Mouse (Mus musculus) c-Kit-positive CD71-negative TER-119-negative erythroid progenitor cells, embryonic 14.5 days (primary cell): ENCODE measurements around the gene Neurog1.

Experiments
- DNase-seq: peaks from one replicate; pipeline ENCODE4 v3.0.0-alpha.2; 2013; ENCODE audit warnings: low read depth

The Neurog1 gene

DNA sequence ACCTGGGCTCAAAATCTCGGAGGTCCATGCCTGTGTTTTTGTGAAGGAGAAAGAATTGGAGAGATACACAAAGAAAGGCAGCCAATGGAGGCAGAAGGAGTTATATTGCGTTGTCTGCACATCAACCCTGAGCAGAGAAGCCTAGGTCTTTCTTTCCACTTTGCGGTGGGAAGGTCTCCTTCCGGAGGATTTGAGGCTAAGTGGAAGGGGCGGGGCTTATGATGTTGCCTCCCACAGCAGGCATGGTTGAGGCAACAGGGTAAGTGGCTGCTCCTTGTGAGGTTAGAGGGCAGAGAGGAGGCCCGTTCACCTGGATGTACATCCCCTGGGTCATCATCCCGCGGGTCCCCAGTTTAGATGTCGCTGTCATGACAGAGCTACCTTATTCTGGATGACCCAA, 32.7 kb downstream of the Neurog1 start:
- peak; percentile 28 for DNase-seq

DNA sequence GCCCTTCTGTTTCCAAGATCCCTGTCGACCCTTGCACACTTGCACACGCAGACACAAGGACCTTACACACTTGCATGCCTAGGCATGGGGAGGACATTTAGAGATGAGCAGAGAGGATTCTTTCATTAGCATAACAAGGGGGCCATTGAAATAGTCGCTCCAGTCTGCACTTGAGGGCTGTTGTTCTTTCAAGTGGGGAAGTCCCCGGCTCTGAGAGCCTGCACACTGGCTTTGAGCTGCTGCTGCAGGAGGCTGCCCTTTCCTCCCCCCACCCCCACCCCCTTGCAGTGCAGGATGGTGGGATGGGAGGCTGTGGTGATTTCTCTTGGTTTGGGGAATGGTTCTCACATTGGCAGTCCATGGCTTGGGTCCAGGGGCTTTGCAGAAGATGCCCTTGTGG, 35.9 kb downstream of the Neurog1 start:
- no peak for DNase-seq

DNA sequence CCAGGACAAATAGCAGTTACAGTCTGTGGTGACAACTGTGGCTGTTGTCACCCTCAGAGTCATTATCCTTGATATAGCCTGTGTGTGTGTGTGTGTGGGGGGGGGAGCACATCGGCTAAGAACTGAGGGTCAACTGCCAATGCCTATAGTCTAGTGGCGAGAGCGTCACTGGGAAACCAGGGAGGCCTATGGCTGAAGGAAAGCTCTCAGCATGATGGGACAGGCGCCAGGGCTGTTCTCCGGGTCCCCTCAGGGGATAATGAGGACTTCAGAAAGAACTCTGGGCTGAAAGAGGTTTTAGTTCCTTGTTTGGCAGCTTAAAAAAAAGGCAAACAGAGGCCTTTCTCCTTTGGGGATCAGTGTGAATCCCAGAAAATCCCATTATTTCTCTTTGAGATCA, 37.3 kb downstream of the Neurog1 start:
- DNase-seq: no peak

DNA sequence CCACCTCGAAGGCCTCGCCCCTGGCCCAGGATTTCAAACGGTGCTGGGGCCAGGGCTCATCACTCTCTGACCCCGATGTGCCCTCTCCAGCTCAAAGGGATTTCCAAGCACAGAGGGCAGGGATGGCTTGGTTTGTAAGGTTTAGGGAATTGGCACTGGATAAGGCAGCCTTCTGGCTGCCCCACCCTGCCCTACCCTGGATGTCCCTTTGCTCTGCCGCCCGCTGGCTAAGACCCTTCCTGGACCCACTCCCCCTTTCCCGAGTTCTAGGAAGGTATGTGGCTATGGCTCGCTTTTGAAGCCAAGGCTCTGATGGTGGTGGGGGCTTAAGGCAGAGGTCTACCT, 42.9 kb downstream of the Neurog1 start:
- no peak for DNase-seq

DNA sequence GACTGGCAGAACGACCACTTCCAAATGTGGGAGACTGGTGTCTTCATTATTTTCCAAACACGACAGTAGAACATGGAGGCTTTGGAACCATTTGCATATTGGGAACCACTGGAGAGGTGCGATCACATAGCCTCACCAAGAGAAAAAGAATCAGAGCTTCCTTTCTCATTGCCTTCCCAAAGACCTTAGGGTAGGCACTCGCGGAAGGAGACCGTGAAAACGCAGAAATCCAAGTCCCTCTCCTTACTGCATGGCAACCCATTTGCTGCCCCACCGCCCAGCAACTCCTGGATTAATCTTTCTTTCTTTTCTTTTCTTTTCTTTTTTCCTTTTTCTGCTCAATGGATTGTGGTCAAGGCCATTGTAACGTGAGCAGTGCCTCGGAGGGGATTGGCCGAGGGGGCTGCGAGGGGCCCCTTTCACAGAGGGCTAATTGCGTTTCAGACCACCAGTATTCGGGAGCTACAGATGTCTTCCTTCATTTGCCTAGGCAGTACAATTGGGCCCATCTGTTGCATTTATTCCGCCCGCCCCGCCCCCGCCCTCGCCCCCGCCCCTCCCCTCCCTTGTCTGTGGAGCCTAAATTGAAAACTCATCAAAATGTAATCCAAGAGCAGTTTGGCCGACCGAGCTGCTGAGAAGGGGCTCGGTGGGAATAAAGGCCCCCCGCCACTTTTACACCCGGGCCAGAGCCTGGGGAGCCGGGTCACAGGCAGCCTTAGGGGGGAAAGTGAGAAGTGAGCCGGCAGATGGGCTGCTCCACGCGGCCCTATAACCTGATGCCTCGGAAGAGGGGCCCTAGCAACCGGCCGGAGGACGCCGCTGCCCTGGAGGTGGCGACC, 43.5 kb downstream of the Neurog1 start:
- DNase-seq: no peak
